Comparison of ENCODE assay signal across 17 mouse cellular contexts in the genomic region with DNA sequence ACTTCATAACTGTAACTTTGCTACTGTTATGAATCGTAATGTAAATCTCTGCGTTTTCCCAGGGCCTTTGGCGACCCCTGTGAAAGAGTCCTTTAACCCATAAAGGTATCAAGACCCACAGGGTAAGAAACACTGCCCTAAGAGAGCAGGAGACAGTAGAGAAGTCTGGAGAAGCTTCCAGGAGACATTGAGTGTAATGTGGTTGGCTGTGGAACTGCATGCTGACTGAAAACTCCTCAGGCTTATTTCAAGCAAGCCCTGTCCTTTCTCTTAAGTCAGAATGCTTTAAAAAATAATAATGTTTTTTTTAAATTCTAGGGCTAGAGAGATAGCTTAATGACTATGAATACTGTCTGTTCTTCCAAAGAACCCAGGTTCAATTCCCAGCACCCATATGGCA.
A peak's percentile ranks its signal among the peaks of the same experiment; 100 is the strongest.
DNase-seq lines count a peak whose midpoint lies in the region; ATAC-seq and TF ChIP-seq lines count a peak whose summit lies in the region.
"Had no signal": no experiment of that assay in that cellular context is flagged by ENCODE, and none has a peak within 500 bp of the region (broad histone marks: within the 10 kb centered on the region; RNA-seq: fewer than 3 reads in every experiment).

No protein-coding gene starts in this region.

- H3K27me3 ChIP-seq in hindbrain, embryonic 10.5 days (ENCODE audit: insufficient read depth, poor library complexity, severe bottlenecking): no peaks in the 10 kb centered on the region
- H3K27me3 ChIP-seq in hindbrain, embryonic 11.5 days (ENCODE audit: control insufficient read depth, insufficient read depth, low read length): no peaks in the 10 kb centered on the region
- H3K27me3 ChIP-seq in midbrain, postnatal 0 days (ENCODE audit: insufficient read depth, low read length): no peaks in the 10 kb centered on the region
- no peaks in the 10 kb centered on the region for H3K27me3 ChIP-seq in midbrain, embryonic 10.5 days (ENCODE audit: low read depth, poor library complexity, severe bottlenecking)
- no peaks in the 10 kb centered on the region for H3K27me3 ChIP-seq in embryonic facial prominence, embryonic 14.5 days (replicated peaks; ENCODE audit: control insufficient read depth, insufficient read depth, low read length)
- H3K27me3 ChIP-seq in neural tube, embryonic 15.5 days (replicated peaks): no peaks in the 10 kb centered on the region
- H3K27me3 ChIP-seq: limb, embryonic 15.5 days; neural tube, embryonic 13.5 days had no signal

- no peaks in the 10 kb centered on the region for H3K36me3 ChIP-seq in hindbrain, embryonic 10.5 days
- no peaks in the 10 kb centered on the region for H3K36me3 ChIP-seq in hindbrain, embryonic 11.5 days (ENCODE audit: control insufficient read depth, insufficient read depth, low read length)
- no peaks in the 10 kb centered on the region for H3K36me3 ChIP-seq in midbrain, postnatal 0 days (ENCODE audit: insufficient read depth, low read length)
- no peaks in the 10 kb centered on the region for H3K36me3 ChIP-seq in midbrain, embryonic 10.5 days
- H3K36me3 ChIP-seq in embryonic facial prominence, embryonic 14.5 days (ENCODE audit: control insufficient read depth, insufficient read depth, low read length): no peaks in the 10 kb centered on the region
- H3K36me3 ChIP-seq in neural tube, embryonic 15.5 days: no peaks in the 10 kb centered on the region
- H3K36me3 ChIP-seq: G1E; limb, embryonic 15.5 days; neural tube, embryonic 13.5 days had no signal

- H3K9me3 ChIP-seq in hindbrain, embryonic 10.5 days: no peaks in the 10 kb centered on the region
- H3K9me3 ChIP-seq in hindbrain, embryonic 11.5 days (ENCODE audit: control insufficient read depth, low read length): no peaks in the 10 kb centered on the region
- no peaks in the 10 kb centered on the region for H3K9me3 ChIP-seq in midbrain, postnatal 0 days (ENCODE audit: low read length)
- no peaks in the 10 kb centered on the region for H3K9me3 ChIP-seq in midbrain, embryonic 10.5 days (replicated peaks)
- H3K9me3 ChIP-seq in embryonic facial prominence, embryonic 14.5 days (ENCODE audit: control insufficient read depth, low read length): no peaks in the 10 kb centered on the region
- H3K9me3 ChIP-seq in neural tube, embryonic 15.5 days (replicated peaks): no peaks in the 10 kb centered on the region
- H3K9me3 ChIP-seq: G1E; limb, embryonic 15.5 days; megakaryocyte, embryonic 14.5 days; neural tube, embryonic 13.5 days had no signal

- no peak for ATAC-seq in hindbrain, embryonic 11.5 days (ENCODE audit: low FRiP score)
- ATAC-seq in midbrain, postnatal 0 days (ENCODE audit: low FRiP score): no peak
- no peak for ATAC-seq in embryonic facial prominence, embryonic 14.5 days (ENCODE audit: low read depth)
- no peak for ATAC-seq in neural tube, embryonic 15.5 days (ENCODE audit: low FRiP score)
- ATAC-seq: liver, postnatal 0 days had no signal

- peaks cover 21% of the 10 kb centered on the region for H3K4me1 ChIP-seq in hindbrain, embryonic 10.5 days (replicated peaks)
- 0 out of 2 replicates have a peak, but pooled peaks cover 2% of the 10 kb centered on the region for H3K4me1 ChIP-seq in hindbrain, embryonic 11.5 days (replicated peaks; ENCODE audit: control insufficient read depth, insufficient read depth, low read length)
- H3K4me1 ChIP-seq in midbrain, postnatal 0 days (ENCODE audit: insufficient read depth, low read length): peaks cover 8% of the 10 kb centered on the region; the same call in 1 of the 2 replicates
- H3K4me1 ChIP-seq in midbrain, embryonic 10.5 days: peaks cover 25% of the 10 kb centered on the region
- H3K4me1 ChIP-seq in embryonic facial prominence, embryonic 14.5 days (ENCODE audit: control insufficient read depth, insufficient read depth, low read length): peaks cover 38% of the 10 kb centered on the region
- H3K4me1 ChIP-seq in neural tube, embryonic 15.5 days: peaks cover 15% of the 10 kb centered on the region
- H3K4me1 ChIP-seq: megakaryocyte, embryonic 14.5 days had no signal

- no peak overlapping the region for H3K9ac ChIP-seq in hindbrain, embryonic 11.5 days (ENCODE audit: low read depth, low read length)
- H3K9ac ChIP-seq in midbrain, postnatal 0 days (replicated peaks; ENCODE audit: low read length, poor library complexity, severe bottlenecking): no peak overlapping the region
- no peak overlapping the region for H3K9ac ChIP-seq in embryonic facial prominence, embryonic 14.5 days (ENCODE audit: low read depth, low read length)
- no peak overlapping the region for H3K9ac ChIP-seq in neural tube, embryonic 15.5 days (replicated peaks)
- H3K9ac ChIP-seq: hindbrain, embryonic 14.5 days; limb, embryonic 15.5 days; liver, postnatal 0 days; neural tube, embryonic 13.5 days had no signal

- peak; percentile 61 for TF ChIP-seq CTCF in midbrain, postnatal 0 days (IDR thresholded peaks at IDR 0.05)

- 92% methylated on average over 3 of the region's 3 CpGs for WGBS in hindbrain, embryonic 10.5 days
- 92% methylated on average over 3 of the region's 3 CpGs for WGBS in hindbrain, embryonic 11.5 days
- 89% methylated on average over 3 of the region's 3 CpGs for WGBS in midbrain, postnatal 0 days
- WGBS in midbrain, embryonic 10.5 days: 85% methylated on average over 3 of the region's 3 CpGs
- WGBS in embryonic facial prominence, embryonic 14.5 days: 78% methylated on average over 3 of the region's 3 CpGs
- WGBS in neural tube, embryonic 15.5 days: 89% methylated on average over 3 of the region's 3 CpGs

- H3K4me2 ChIP-seq in hindbrain, embryonic 11.5 days (replicated peaks; ENCODE audit: low read depth, low read length): no peak overlapping the region
- no peak overlapping the region for H3K4me2 ChIP-seq in midbrain, postnatal 0 days (ENCODE audit: low read depth, low read length, poor library complexity, severe bottlenecking)
- H3K4me2 ChIP-seq in embryonic facial prominence, embryonic 14.5 days (ENCODE audit: low read depth, low read length): no peak overlapping the region
- no peak overlapping the region for H3K4me2 ChIP-seq in neural tube, embryonic 15.5 days
- H3K4me2 ChIP-seq: hindbrain, embryonic 14.5 days had no signal

- no peak overlapping the region for H3K4me3 ChIP-seq in hindbrain, embryonic 10.5 days
- H3K4me3 ChIP-seq in hindbrain, embryonic 11.5 days (ENCODE audit: low read depth, low read length): no peak overlapping the region
- H3K4me3 ChIP-seq in midbrain, postnatal 0 days (ENCODE audit: low read depth, low read length): no peak overlapping the region
- no peak overlapping the region for H3K4me3 ChIP-seq in midbrain, embryonic 10.5 days
- no peak overlapping the region for H3K4me3 ChIP-seq in embryonic facial prominence, embryonic 14.5 days (ENCODE audit: low read depth, low read length)
- no peak overlapping the region for H3K4me3 ChIP-seq in neural tube, embryonic 15.5 days (replicated peaks)
- H3K4me3 ChIP-seq: limb, embryonic 15.5 days; megakaryocyte, embryonic 14.5 days; neural tube, embryonic 13.5 days had no signal

- H3K27ac ChIP-seq in hindbrain, embryonic 10.5 days: peak overlapping the region; percentile 83; the same call in 1 of the 2 replicates
- no peak overlapping the region for H3K27ac ChIP-seq in hindbrain, embryonic 11.5 days (ENCODE audit: low read depth, low read length)
- no peak overlapping the region for H3K27ac ChIP-seq in midbrain, postnatal 0 days (ENCODE audit: low read depth, low read length)
- no peak overlapping the region for H3K27ac ChIP-seq in midbrain, embryonic 10.5 days (replicated peaks)
- H3K27ac ChIP-seq in embryonic facial prominence, embryonic 14.5 days (replicated peaks; ENCODE audit: low read depth, low read length): peak overlapping the region; percentile 88; the same call in 1 of the 2 replicates
- no peak overlapping the region for H3K27ac ChIP-seq in neural tube, embryonic 15.5 days (replicated peaks)

- DNase-seq in hindbrain, embryonic 10.5 days (ENCODE audit: low spot score): no peak
- DNase-seq in hindbrain, embryonic 11.5 days (ENCODE audit: low spot score): no peak
- no peak for DNase-seq in midbrain, postnatal 0 days (ENCODE audit: low spot score)
- no peak for DNase-seq in midbrain, embryonic 10.5 days (ENCODE audit: low spot score)
- no peak for DNase-seq in embryonic facial prominence, embryonic 14.5 days (ENCODE audit: low spot score)
- no peak for DNase-seq in ovary, postnatal 36 days (ENCODE audit: low spot score)
- DNase-seq: adrenal gland, postnatal 25 days; cerebellum, adult 9-11 months; kidney, adult 9 months; liver, postnatal 0 days; retina, postnatal 1 day had no signal

Comparison
In these comparisons a context has a peak if more than half of its experiments do, and no peak if none do; other contexts are left out.
1. H3K27ac ChIP-seq: peak in hindbrain, embryonic 10.5 days (single experiment) and embryonic facial prominence, embryonic 14.5 days (single experiment); none in hindbrain, embryonic 11.5 days (single experiment), midbrain, postnatal 0 days (single experiment), midbrain, embryonic 10.5 days (single experiment) and neural tube, embryonic 15.5 days (single experiment).